Mouse (Mus musculus) T-cell, adult 2 months (primary cell): ENCODE results near the gene Mustn1.

ENCODE experiments used
- DNase-seq: peaks from one replicate; pipeline ENCODE4 v3.0.0; 2022; ENCODE audit warnings: low spot score

Mustn1 gene

GRCm38 (mm10) chr14:30880251-30880650, 1.3 kb downstream of the Mustn1 start:
- DNase-seq: no peak

DNA sequence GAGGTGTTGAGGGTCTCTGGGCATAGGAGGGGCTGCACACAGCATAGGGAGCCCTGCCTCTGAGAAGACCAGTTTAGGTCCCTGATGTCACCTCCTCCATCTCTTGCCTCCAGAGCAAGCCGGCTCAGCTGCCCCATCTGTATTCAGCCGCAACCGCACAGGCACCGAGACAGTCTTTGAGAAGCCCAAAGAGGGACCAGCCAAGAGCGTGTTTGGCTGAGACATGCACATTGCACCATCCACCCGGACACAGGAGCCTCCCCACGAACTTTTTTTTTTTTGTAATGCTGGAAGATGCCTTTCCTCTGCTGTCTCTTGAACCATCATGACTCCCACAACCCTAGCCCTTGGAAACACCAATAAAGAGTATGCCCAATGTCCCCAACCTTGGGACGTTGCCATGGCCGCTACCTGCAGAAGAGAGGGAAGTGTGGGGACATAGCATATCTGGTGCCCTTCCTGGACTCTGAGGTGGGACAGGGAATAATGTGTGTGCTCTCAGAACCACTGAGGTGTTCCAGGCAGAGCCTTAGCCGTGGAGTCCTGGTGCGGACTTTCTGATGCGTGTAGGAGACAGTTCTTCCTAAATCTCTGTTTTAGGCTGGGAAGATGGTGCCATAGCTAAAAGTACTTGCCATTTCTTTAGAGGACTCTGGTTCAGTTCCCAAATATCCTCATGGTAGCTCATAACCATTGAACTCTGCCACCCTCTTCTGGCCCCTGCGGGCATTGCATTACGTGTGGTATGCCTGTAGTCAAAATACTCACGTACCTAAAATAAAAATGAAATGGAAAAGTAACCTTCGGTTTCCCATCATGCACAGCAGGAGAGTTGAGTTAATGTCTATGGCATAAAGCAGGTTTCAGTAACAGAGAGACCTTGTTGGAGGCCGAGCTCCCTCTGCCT, 2.1 kb downstream of the Mustn1 start:
- no peak for DNase-seq

GRCm38 (mm10) chr14:30881718-30882108, 2.7 kb downstream of the Mustn1 start:
- DNase-seq: no peak

DNA sequence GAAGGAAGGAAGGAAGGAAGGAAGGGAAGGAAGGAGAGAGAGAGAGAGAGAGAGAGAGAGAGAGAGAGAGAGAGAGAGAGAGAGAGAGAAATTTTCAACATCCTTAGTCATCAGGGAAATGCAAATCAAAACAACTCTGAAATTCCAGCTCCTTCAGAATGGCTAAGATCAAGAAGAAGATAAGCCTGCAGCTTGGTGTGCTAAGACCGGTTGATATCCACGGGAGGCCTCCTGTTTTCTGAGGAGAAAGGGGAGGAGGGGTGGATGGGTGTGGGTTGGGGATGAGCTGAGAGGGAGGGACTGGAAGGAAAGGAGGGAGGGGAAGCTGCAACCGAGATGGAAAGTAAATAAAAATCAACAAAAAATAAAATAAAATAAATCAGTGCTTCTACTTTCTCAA, 6.3 kb downstream of the Mustn1 start:
- no peak for DNase-seq

DNA sequence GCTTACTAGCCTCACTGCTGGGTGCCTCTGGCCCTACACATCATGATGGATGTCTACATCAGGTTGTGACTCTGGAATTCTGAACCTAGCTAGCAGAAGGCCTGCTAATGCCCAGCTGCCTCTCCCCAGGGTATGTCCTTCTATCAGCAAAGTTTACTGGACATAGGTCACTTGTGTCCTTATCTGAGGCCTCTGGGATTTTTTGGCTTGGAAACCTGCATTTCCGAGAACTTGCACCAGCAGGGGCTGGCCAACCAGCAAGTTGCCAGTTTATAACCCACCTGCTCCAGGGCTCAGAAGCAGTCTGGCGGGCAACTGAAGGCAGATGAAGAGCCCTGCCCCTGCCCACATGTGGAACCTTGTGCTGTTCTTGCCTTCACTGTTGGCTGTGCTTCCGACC, 7.2 kb downstream of the Mustn1 start, which contains the start of gene Itih4:
Gene Itih4, plus strand, starts transcription at position 273 of the 400 bp plus-strand sequence.
- no peak for DNase-seq

GRCm38 (mm10) chr14:30888271-30888732, 9.3 kb downstream of the Mustn1 start:
- DNase-seq: no peak

DNA sequence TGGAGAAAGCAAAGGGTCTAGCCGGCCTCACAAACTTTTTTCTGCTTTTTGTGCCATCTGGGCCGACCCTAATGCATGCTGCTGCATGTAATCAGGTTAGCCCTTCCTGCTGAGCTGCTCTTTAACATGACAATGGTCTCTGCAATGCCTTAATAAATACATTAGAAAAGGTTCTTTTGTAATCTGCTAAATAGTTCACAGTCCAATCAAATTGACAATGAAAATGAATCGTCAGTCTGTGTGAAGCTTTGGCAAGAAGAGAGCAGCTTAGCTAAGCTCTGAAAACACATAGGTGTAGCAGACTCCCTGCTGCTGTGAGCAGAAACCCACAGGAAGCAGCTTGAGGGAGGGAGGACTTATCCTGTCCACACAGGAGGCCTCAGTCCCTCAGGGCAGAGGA, 21.0 kb downstream of the Mustn1 start:
- no peak for DNase-seq

DNA sequence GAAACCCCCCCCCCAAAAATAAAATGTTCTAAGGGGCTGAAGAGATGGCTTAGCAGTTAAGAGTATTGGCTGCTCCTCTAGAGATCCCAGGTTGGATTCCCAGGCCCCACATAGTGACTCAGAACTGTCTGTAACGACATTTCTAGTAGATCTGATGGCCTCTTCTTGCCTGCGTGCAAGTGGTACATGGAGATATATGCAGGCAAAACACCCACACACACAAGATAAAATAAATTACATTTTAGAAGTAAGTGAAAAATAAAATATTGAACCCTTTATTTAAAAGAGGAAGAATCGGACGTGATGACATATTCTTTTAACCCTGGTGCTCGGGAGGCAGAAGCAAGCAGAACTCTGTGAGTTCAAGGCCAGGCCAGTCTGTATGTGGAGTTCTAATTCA, 23.6 kb downstream of the Mustn1 start:
- DNase-seq: no peak

DNA sequence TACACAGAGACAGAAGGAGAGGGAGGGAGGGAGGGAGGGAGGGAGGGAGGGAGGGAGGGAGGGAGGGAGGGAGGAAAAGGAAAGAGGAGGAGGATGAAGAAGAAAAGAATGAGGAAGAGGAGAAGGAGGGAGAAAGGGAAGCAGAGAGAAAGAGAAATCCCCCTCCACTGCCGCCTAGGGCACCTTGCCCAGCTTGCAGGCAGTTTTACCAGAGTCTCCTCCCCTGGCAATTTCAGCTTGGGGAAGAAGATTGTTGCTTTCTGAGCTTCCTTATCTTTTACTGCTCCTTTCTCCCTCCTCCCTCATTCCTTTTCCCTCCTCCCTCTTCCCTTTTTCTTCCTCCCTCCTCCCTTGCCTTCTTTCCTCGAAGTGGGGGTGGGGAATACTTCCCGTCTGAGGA, 24.0 kb downstream of the Mustn1 start:
- DNase-seq: no peak

DNA sequence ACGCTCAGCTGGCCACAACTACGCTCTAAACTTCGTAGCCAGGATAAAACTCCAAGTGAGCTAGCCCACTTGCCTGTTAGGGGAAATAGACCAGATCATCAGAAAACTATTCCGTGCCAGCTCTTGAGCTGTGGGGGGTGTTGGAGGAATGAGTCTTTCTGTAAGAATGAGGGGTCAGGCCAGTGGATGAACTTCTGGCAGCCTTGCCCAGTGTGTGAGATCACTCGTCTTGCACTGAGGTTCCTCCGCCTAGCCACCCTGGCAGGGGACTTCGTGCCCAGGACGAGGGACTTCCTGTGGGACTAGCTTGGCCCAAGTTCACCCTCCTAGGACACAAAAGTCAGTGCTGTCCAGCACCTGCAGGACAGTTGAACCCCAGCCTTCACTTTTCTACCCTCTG, 25.3 kb downstream of the Mustn1 start:
- DNase-seq: no peak

DNA sequence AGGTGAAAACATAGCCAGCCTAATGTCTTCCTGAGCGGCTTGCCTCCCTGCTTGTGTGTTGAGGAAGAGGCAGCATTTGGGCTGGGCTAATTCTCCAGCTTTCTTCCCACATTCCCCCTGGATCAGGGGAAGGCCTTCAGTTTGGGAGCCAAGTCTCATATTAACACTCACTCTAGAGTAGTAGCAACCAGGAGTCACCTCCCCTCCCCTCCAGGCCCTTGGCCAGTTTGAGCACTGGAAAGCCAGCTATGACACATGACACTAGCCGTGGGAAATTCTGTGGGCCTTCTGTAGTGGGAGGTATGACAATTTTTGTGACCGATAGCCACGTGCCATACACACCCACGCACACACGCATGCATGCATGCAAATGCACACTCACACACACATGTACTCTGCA, 27.0 kb downstream of the Mustn1 start:
- no peak for DNase-seq

DNA sequence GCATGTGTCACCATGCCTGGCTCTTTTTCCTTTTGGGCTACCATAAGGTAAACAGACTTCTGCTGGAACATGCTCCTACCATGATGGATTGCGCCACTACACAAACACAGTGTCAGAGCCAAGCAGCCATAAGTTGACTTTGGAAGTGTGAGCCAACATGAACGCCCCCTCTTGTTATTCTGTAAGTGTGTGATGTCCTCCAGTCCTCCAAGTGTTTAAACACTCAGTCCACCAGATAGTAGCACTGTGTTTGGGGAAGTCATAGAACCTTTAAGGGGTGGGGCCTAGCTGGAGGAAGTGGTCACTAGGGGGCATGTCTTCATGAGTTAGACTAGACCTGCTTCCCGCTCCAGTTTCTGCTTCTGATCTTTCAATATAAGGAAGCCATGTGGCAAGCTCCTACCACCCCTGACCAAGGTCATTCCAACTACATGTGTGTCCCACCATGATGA, 28.8 kb downstream of the Mustn1 start:
- DNase-seq: no peak

GRCm38 (mm10) chr14:30911141-30911540, 32.1 kb downstream of the Mustn1 start:
- DNase-seq: no peak

- no peak for DNase-seq
Measured at GRCm38 (mm10) chr14:30912641-30913040, 33.6 kb downstream of the Mustn1 start.

DNA sequence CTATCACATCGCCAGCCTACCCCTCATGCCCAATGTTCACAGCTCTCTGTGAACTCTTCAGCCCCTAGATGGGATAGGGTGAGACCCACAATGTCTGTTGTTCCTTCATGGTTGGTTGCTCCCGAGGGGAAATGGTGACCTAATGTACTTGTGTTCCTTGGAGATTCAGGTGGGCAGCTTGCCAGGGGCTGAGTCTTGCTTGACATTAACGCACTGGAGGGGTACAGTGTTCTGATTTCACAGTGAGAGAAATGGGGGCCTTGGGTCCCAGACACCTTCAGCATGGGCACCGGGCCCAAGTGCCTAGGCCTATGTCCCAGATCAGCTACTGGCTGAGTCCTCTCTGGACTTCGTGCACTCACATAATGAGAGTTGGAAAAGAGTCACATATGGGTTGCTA, 34.4 kb downstream of the Mustn1 start:
- no peak for DNase-seq

DNA sequence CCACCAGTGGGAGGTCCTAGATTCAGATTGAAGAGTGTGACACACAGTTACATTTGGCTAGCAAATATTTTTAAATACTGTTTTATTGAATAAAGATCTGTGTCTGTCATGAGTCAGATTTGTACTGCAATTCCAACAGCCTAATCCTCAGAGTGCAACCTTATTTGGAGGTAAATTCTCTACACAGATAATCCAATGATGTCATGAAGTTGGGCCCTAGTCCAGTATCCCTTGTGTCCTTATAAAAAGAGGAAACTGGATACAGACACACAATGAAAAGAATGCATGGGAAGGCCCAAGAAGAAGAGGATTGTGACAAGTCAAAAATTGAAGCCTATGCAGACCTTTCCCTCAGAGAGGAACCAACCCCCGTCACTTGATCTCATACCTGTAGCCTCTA, 37.5 kb downstream of the Mustn1 start:
- DNase-seq: no peak

DNA sequence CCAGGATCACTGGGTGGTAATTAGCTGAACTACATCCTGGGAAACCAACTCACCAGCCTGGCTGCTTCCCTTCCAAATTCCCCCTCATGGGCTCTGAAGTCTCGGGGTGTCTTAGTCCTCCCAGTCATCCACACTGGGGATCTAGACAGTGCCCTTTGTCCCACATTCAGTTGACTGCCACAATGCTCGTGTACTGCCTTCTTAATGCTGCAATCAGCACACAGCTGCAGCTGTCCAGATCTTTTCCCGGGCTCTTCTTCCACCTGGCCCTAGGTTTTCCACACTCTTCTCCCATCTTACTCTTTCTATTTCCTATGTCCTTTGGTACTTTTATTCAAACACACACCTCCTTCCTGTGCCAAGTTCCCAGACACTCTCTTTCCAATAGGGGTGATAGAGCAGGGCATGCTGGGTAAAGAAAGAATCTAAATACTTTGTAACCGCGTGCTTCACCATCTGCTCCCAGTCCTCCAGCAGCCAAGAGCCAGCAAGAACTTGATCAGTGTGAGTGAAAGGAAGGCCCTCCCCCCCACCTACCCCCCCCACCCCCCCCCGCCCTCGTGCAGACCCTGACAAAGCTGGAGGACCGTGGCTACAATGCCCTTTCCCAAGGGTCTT, 43.2 kb downstream of the Mustn1 start:
- DNase-seq: no peak

DNA sequence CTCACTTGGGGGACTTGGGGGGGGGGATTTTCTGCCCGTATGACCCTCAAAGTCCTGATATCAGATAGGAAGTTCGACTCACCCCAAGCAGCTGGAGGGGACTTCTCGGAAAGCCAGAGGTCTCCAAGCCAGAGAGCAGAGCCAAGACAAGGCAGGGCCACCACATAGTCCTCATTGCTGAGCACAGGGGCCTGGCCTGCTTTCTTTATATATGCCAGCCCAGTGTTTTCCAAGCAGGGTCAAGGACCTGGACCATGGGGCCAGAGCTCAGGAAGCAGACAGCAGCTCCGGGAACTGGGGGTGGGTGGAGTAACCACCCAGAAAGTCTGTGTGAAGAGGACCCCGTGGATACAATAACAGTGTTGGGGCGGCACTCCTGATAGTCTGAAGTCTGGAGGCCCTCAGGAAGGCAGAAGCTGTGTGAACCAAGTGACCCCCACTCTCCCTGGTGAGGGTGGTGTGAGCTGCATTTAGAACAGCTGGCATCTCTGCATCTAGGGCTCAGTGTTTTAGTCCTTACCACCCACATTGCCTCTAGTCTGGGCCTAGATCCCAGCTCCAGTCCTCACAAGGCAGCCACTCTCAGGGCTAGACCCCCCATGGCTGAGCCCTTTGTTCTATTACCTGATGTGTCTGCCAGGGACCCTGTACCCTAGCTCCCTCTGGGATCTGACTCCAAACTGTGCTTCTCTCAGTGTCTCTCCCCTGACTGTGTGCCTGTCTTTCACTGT, 44.5 kb downstream of the Mustn1 start, which contains the start of gene Itih3:
Gene Itih3, minus strand, starts transcription at position 386 of the 731 bp plus-strand sequence.
- no peak for DNase-seq

- DNase-seq: no peak
Measured at GRCm38 (mm10) chr14:30925492-30925891, 46.5 kb downstream of the Mustn1 start.

GRCm38 (mm10) chr14:30930386-30930785, 51.4 kb downstream of the Mustn1 start:
- no peak for DNase-seq
